Mouse (Mus musculus) bone marrow macrophage, adult 2 months (primary cell): ENCODE data around the gene Wapl.

ENCODE experiments used
- CTCF ChIP-seq: IDR thresholded peaks from 2 replicates; pipeline ENCODE4 v1.5.1; 2012; ENCODE audit warnings: low read depth, mild to moderate bottlenecking, low read length, moderate library complexity
- POLR2A ChIP-seq: IDR thresholded peaks from 2 replicates; pipeline ENCODE4 v1.6.1; 2012; ENCODE audit warnings: mild to moderate bottlenecking, low read depth, low read length, borderline replicate concordance

- TF ChIP-seq CTCF = no peak
- TF ChIP-seq POLR2A = no peak
Measured at GRCm38 (mm10) chr14:34778760-34779159, 105.0 kb downstream of the Wapl start.
